Mouse (Mus musculus) liver, adult 2 months (tissue): Measurements from ENCODE around the gene Ginm1.

ENCODE experiments used
- CTCF ChIP-seq: fragments of 200-500 bp; IDR thresholded peaks from 2 replicates; pipeline ENCODE4 v1.5.1; 2011; ENCODE audit warnings: low read depth, low read length, control low read depth
- POLR2A ChIP-seq: fragments of 200-500 bp; IDR thresholded peaks from 2 replicates; pipeline ENCODE4 v1.6.1; 2011; ENCODE audit warnings: low read length, control low read depth; ENCODE audit not compliant: insufficient read depth; ENCODE audit errors: extremely low read depth

DNA sequence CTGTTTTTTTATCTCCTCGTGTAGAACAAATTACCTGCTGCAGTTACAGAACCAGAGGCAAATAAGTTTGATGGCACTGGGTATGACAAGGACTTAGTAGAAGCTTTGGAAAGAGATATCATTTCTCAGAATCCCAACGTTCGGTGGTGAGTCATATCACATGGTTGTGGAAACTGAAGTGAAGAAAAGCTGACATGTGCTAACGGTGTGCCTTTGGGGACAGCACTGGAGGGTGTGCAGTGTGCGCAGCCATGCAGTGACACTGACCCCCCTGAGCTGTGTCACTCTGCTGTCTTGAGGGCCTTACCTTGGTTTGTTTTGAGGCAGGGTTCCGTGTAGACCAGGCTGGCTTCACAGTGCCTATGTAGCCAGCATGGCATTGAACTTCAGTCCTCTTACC, 43.9 kb downstream of the Ginm1 start:
- TF ChIP-seq CTCF (no peak), POLR2A (no peak)
